Mouse (Mus musculus): ENCODE data around the gene Txnip. TPM values are rescaled to one million over a fixed set of nuclear protein-coding genes. Genes with fewer than 3 reads are reported as not detected.
A peak's percentile ranks its signal among the peaks of the same experiment; 100 is the strongest.

Gene Txnip
- polyA plus RNA-seq, 1 experiment from 2014 or later = 257 TPM

GRCm38 (mm10) chr3:96551203-96551602 lies 6.6 kb upstream of the Txnip start:
- WGBS = 14% methylated on average over 8 of the region's 8 CpGs
- H3K27ac ChIP-seq (replicated peaks in 1 of 2; ENCODE audit: control insufficient read depth in 1 of 2, insufficient read depth in 1 of 2, low read depth in 2 of 2, low read length in 2 of 2) = peak overlapping the region; percentile 3 to 31; a peak in 1 of 4 replicates
- ATAC-seq (ENCODE audit: insufficient number of reproducible peaks, insufficient read depth, low FRiP score, low read depth) = no peak
- H3K27me3 ChIP-seq (ENCODE audit: control insufficient read depth, insufficient read depth, low read length) = no peaks in the 10 kb centered on the region
- H3K9ac ChIP-seq (ENCODE audit: low read length) = peak overlapping the region; percentile 58
- no peaks in the 10 kb centered on the region for H3K36me3 ChIP-seq (ENCODE audit: control insufficient read depth, insufficient read depth, low read length)
- H3K4me3 ChIP-seq (ENCODE audit: control insufficient read depth in 1 of 2, insufficient read depth in 1 of 2, low read depth in 1 of 2, low read length in 2 of 2) = no peak overlapping the region
- no peaks in the 10 kb centered on the region for H3K9me3 ChIP-seq (ENCODE audit: control insufficient read depth, low read length)
- H3K4me1 ChIP-seq (ENCODE audit: control insufficient read depth in 2 of 2, insufficient read depth in 2 of 2, low read length in 2 of 2) = peaks cover 17 to 42% of the 10 kb centered on the region in 2 experiments
- no peak overlapping the region for H3K4me2 ChIP-seq (ENCODE audit: low read length)

- Histone ChIP-seq H3K9me3 (ENCODE audit: control insufficient read depth, low read length) (no peaks in the 10 kb centered on the region), H3K36me3 (ENCODE audit: control insufficient read depth, insufficient read depth, low read length) (no peaks in the 10 kb centered on the region), H3K4me2 (ENCODE audit: low read length) (no peak overlapping the region), H3K27me3 (ENCODE audit: control insufficient read depth, insufficient read depth, low read length) (no peaks in the 10 kb centered on the region), H3K4me1 (ENCODE audit: control insufficient read depth in 2 of 2, insufficient read depth in 2 of 2, low read length in 2 of 2) (peaks cover 17 to 47% of the 10 kb centered on the region in 2 experiments), H3K9ac (ENCODE audit: low read length) (peak overlapping the region; percentile 58; the same call in 1 of the 2 replicates), H3K27ac (replicated peaks in 1 of 2; ENCODE audit: control insufficient read depth in 1 of 2, insufficient read depth in 1 of 2, low read depth in 2 of 2, low read length in 2 of 2) (no peak overlapping the region; a peak in 1 of 4 replicates), H3K4me3 (ENCODE audit: control insufficient read depth in 1 of 2, insufficient read depth in 1 of 2, low read depth in 1 of 2, low read length in 2 of 2) (no peak overlapping the region)
- ATAC-seq (ENCODE audit: insufficient number of reproducible peaks, insufficient read depth, low FRiP score, low read depth) = no peak
- 60% methylated on average over 7 of the region's 7 CpGs for WGBS
These were observed 5.9 kb upstream of the Txnip start for GRCm38 (mm10) chr3:96551890-96552289.

GRCm38 (mm10) chr3:96553601-96554000 lies 4.2 kb upstream of the Txnip start:
- peaks cover 17 to 44% of the 10 kb centered on the region in 2 experiments for H3K4me1 ChIP-seq (ENCODE audit: control insufficient read depth in 2 of 2, insufficient read depth in 2 of 2, low read length in 2 of 2)
- H3K4me3 ChIP-seq (ENCODE audit: control insufficient read depth in 1 of 2, insufficient read depth in 1 of 2, low read depth in 1 of 2, low read length in 2 of 2) = no peak overlapping the region
- H3K27ac ChIP-seq (replicated peaks in 1 of 2; ENCODE audit: control insufficient read depth in 1 of 2, insufficient read depth in 1 of 2, low read depth in 2 of 2, low read length in 2 of 2) = no peak overlapping the region
- WGBS = 71% methylated on average over 6 of the region's 6 CpGs
- H3K27me3 ChIP-seq (ENCODE audit: control insufficient read depth, insufficient read depth, low read length) = no peaks in the 10 kb centered on the region
- H3K36me3 ChIP-seq (ENCODE audit: control insufficient read depth, insufficient read depth, low read length) = no peaks in the 10 kb centered on the region
- no peak for ATAC-seq (ENCODE audit: insufficient number of reproducible peaks, insufficient read depth, low FRiP score, low read depth)
- no peaks in the 10 kb centered on the region for H3K9me3 ChIP-seq (ENCODE audit: control insufficient read depth, low read length)
- no peak overlapping the region for H3K9ac ChIP-seq (ENCODE audit: low read length)
- no peak overlapping the region for H3K4me2 ChIP-seq (ENCODE audit: low read length)

- ATAC-seq (ENCODE audit: insufficient number of reproducible peaks, insufficient read depth, low FRiP score, low read depth) = no peak
- Histone ChIP-seq H3K9ac (ENCODE audit: low read length) (no peak overlapping the region), H3K27me3 (ENCODE audit: control insufficient read depth, insufficient read depth, low read length) (no peaks in the 10 kb centered on the region), H3K4me1 (ENCODE audit: control insufficient read depth in 2 of 2, insufficient read depth in 2 of 2, low read length in 2 of 2) (peaks cover 14 to 40% of the 10 kb centered on the region in 2 experiments), H3K4me2 (ENCODE audit: low read length) (no peak overlapping the region), H3K36me3 (ENCODE audit: control insufficient read depth, insufficient read depth, low read length) (peaks cover 6% of the 10 kb centered on the region), H3K9me3 (ENCODE audit: control insufficient read depth, low read length) (no peaks in the 10 kb centered on the region), H3K27ac (replicated peaks in 1 of 2; ENCODE audit: control insufficient read depth in 1 of 2, insufficient read depth in 1 of 2, low read depth in 2 of 2, low read length in 2 of 2) (peak overlapping the region in 1 of 2 experiments; percentile 93; a peak in 1 of 4 replicates), H3K4me3 (ENCODE audit: control insufficient read depth in 1 of 2, insufficient read depth in 1 of 2, low read depth in 1 of 2, low read length in 2 of 2) (no peak overlapping the region)
- WGBS = 82% methylated on average over 6 of the region's 6 CpGs
These were observed 3.5 kb upstream of the Txnip start for GRCm38 (mm10) chr3:96554251-96554650.

- Histone ChIP-seq H3K4me3 (ENCODE audit: control insufficient read depth in 1 of 2, insufficient read depth in 1 of 2, low read depth in 1 of 2, low read length in 2 of 2) (0 out of 4 replicates have a peak overlapping the region, but pooled peaks of 1 of the 2 experiments have one; percentile 10), H3K27me3 (ENCODE audit: control insufficient read depth, insufficient read depth, low read length) (no peaks in the 10 kb centered on the region), H3K27ac (replicated peaks in 1 of 2; ENCODE audit: control insufficient read depth in 1 of 2, insufficient read depth in 1 of 2, low read depth in 2 of 2, low read length in 2 of 2) (peak overlapping the region; percentile 89 to 93), H3K9me3 (ENCODE audit: control insufficient read depth, low read length) (no peaks in the 10 kb centered on the region), H3K9ac (ENCODE audit: low read length) (peak overlapping the region; percentile 88), H3K4me1 (ENCODE audit: control insufficient read depth in 2 of 2, insufficient read depth in 2 of 2, low read length in 2 of 2) (peaks cover 12 to 34% of the 10 kb centered on the region in 2 experiments), H3K36me3 (ENCODE audit: control insufficient read depth, insufficient read depth, low read length) (peaks cover 15% of the 10 kb centered on the region), H3K4me2 (ENCODE audit: low read length) (peak overlapping the region; percentile 97)
- ATAC-seq (ENCODE audit: insufficient number of reproducible peaks, insufficient read depth, low FRiP score, low read depth) = no peak; the same call in 1 of the 2 replicates
- 16% methylated on average over 12 of the region's 12 CpGs for WGBS
These were observed 2.6 kb upstream of the Txnip start for GRCm38 (mm10) chr3:96555041-96555596.

GRCm38 (mm10) chr3:96555999-96556614 lies 1.6 kb upstream of the Txnip start:
- peak overlapping the region in 1 of 2 experiments; percentile 76; a peak in 2 of 4 replicates for H3K4me3 ChIP-seq (ENCODE audit: control insufficient read depth in 1 of 2, insufficient read depth in 1 of 2, low read depth in 1 of 2, low read length in 2 of 2)
- no peaks in the 10 kb centered on the region for H3K27me3 ChIP-seq (ENCODE audit: control insufficient read depth, insufficient read depth, low read length)
- peak overlapping the region; percentile 97 for H3K4me2 ChIP-seq (ENCODE audit: low read length)
- 73% methylated on average over 15 of the region's 15 CpGs for WGBS
- peak overlapping the region; percentile 88 for H3K9ac ChIP-seq (ENCODE audit: low read length)
- H3K36me3 ChIP-seq (ENCODE audit: control insufficient read depth, insufficient read depth, low read length) = peaks cover 24% of the 10 kb centered on the region
- H3K27ac ChIP-seq (replicated peaks in 1 of 2; ENCODE audit: control insufficient read depth in 1 of 2, insufficient read depth in 1 of 2, low read depth in 2 of 2, low read length in 2 of 2) = peak overlapping the region; percentile 89 to 93; a peak in 3 of 4 replicates
- no peaks in the 10 kb centered on the region for H3K9me3 ChIP-seq (ENCODE audit: control insufficient read depth, low read length)
- no peak for ATAC-seq (ENCODE audit: insufficient number of reproducible peaks, insufficient read depth, low FRiP score, low read depth)
- peaks cover 10 to 36% of the 10 kb centered on the region in 2 experiments for H3K4me1 ChIP-seq (ENCODE audit: control insufficient read depth in 2 of 2, insufficient read depth in 2 of 2, low read length in 2 of 2)

- H3K27me3 ChIP-seq (ENCODE audit: control insufficient read depth, insufficient read depth, low read length) = no peaks in the 10 kb centered on the region
- peak overlapping the region; percentile 97 for H3K4me2 ChIP-seq (ENCODE audit: low read length)
- peak overlapping the region; percentile 88 for H3K9ac ChIP-seq (ENCODE audit: low read length)
- H3K4me1 ChIP-seq (ENCODE audit: control insufficient read depth in 2 of 2, insufficient read depth in 2 of 2, low read length in 2 of 2) = peaks cover 11 to 32% of the 10 kb centered on the region in 2 experiments
- 2% methylated on average over 22 of the region's 22 CpGs for WGBS
- peak overlapping the region; percentile 93 to 98 for H3K27ac ChIP-seq (replicated peaks in 1 of 2; ENCODE audit: control insufficient read depth in 1 of 2, insufficient read depth in 1 of 2, low read depth in 2 of 2, low read length in 2 of 2)
- H3K4me3 ChIP-seq (ENCODE audit: control insufficient read depth in 1 of 2, insufficient read depth in 1 of 2, low read depth in 1 of 2, low read length in 2 of 2) = peak overlapping the region; percentile 62 to 76
- H3K9me3 ChIP-seq (ENCODE audit: control insufficient read depth, low read length) = no peaks in the 10 kb centered on the region
- peaks cover 33% of the 10 kb centered on the region for H3K36me3 ChIP-seq (ENCODE audit: control insufficient read depth, insufficient read depth, low read length)
- ATAC-seq (ENCODE audit: insufficient number of reproducible peaks, insufficient read depth, low FRiP score, low read depth) = no peak
These were observed 814 bp upstream of the Txnip start for GRCm38 (mm10) chr3:96556651-96557635.
